Mouse (Mus musculus): ENCODE measurements around the gene Zc3h15. TPM values are rescaled to one million over a fixed set of nuclear protein-coding genes. Genes with fewer than 3 reads are reported as not detected.
"Not testable (repeated sequence)": the region's sequence is repeated elsewhere in the genome, so short reads cannot be mapped to it uniquely, and the experiment has no call there.

Zc3h15 gene
- polyA plus RNA-seq, 1 experiment from 2014 or later = 171 TPM

DNA sequence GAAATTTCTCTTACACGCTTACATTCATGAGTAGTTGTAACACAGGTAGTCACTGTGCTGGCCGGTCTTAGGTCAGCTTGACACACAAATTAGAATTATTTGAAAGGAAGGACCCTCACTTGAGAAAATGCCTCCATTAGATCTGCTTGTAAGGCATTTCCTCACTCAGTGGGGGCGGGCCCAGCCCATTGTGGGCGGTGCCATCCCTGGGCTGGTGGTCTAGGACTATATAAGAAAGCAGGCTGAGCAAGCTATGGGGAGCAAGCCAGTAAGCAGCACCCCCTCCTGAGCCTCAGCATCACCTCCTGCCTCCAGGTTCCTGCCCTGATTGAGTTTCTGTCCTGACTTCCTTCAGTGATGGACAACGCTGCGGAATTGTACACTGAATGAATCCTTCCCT lies 16.3 kb upstream of the Zc3h15 start:
- Histone ChIP-seq H3K27me3 (replicated peaks; ENCODE audit: control insufficient read depth, insufficient read depth, low read length) (no peaks in the 10 kb centered on the region), H3K4me2 (ENCODE audit: low read length) (no peak overlapping the region), H3K9me3 (ENCODE audit: control insufficient read depth, low read length) (no peaks in the 10 kb centered on the region), H3K36me3 (ENCODE audit: control insufficient read depth, insufficient read depth, low read length) (no peaks in the 10 kb centered on the region), H3K4me3 (ENCODE audit: low read length) (no peak overlapping the region), H3K9ac (ENCODE audit: low read depth, low read length) (no peak overlapping the region), H3K27ac (ENCODE audit: low read depth, low read length) (no peak overlapping the region), H3K4me1 (ENCODE audit: control insufficient read depth, insufficient read depth, low read depth, low read length) (no peaks in the 10 kb centered on the region)
- WGBS = 94% methylated on average over 6 of the region's 6 CpGs
- ATAC-seq = no peak

- Histone ChIP-seq H3K27me3 (replicated peaks; ENCODE audit: control insufficient read depth, insufficient read depth, low read length) (no peaks in the 10 kb centered on the region), H3K4me2 (ENCODE audit: low read length) (no peak overlapping the region)
- 88% methylated on average over 1 of the region's 1 CpGs for WGBS
Observed at GRCm38 (mm10) chr2:83641993-83642392, 2.2 kb upstream of the Zc3h15 start.

GRCm38 (mm10) chr2:83648916-83649315 lies 4.7 kb downstream of the Zc3h15 start:
- no peak for ATAC-seq
- peaks cover 24% of the 10 kb centered on the region for H3K4me1 ChIP-seq (ENCODE audit: control insufficient read depth, insufficient read depth, low read depth, low read length)
- no peak overlapping the region for H3K9ac ChIP-seq (ENCODE audit: low read depth, low read length)
- H3K9me3 ChIP-seq (ENCODE audit: control insufficient read depth, low read length) = no peaks in the 10 kb centered on the region
- no peaks in the 10 kb centered on the region for H3K27me3 ChIP-seq (replicated peaks; ENCODE audit: control insufficient read depth, insufficient read depth, low read length)
- no peak overlapping the region for H3K27ac ChIP-seq (ENCODE audit: low read depth, low read length)
- H3K36me3 ChIP-seq (ENCODE audit: control insufficient read depth, insufficient read depth, low read length) = no peaks in the 10 kb centered on the region
- H3K4me3 ChIP-seq (ENCODE audit: low read length) = no peak overlapping the region
- WGBS = 86% methylated on average over 9 of the region's 9 CpGs
- H3K4me2 ChIP-seq (ENCODE audit: low read length) = no peak overlapping the region

More at GRCm38 (mm10) chr2:83641993-83642392, 2.2 kb upstream of the Zc3h15 start:
- H3K4me3 ChIP-seq (ENCODE audit: low read length) = no peak overlapping the region
- no peaks in the 10 kb centered on the region for H3K36me3 ChIP-seq (ENCODE audit: control insufficient read depth, insufficient read depth, low read length)
- H3K27ac ChIP-seq (ENCODE audit: low read depth, low read length) = no peak overlapping the region
- H3K9me3 ChIP-seq (ENCODE audit: control insufficient read depth, low read length) = no peaks in the 10 kb centered on the region
- no peak for ATAC-seq
- H3K4me1 ChIP-seq (ENCODE audit: control insufficient read depth, insufficient read depth, low read depth, low read length) = peaks cover 14% of the 10 kb centered on the region
- H3K9ac ChIP-seq (ENCODE audit: low read depth, low read length) = no peak overlapping the region

GRCm38 (mm10) chr2:83652606-83653005 lies 8.4 kb downstream of the Zc3h15 start:
- no peak overlapping the region for H3K4me3 ChIP-seq (ENCODE audit: low read length)
- H3K4me1 ChIP-seq (ENCODE audit: control insufficient read depth, insufficient read depth, low read depth, low read length) = peaks cover 7% of the 10 kb centered on the region
- no peak for ATAC-seq
- no peak overlapping the region for H3K9ac ChIP-seq (ENCODE audit: low read depth, low read length)
- no peak overlapping the region for H3K4me2 ChIP-seq (ENCODE audit: low read length)
- no peaks in the 10 kb centered on the region for H3K9me3 ChIP-seq (ENCODE audit: control insufficient read depth, low read length)
- no peaks in the 10 kb centered on the region for H3K27me3 ChIP-seq (replicated peaks; ENCODE audit: control insufficient read depth, insufficient read depth, low read length)
- no peaks in the 10 kb centered on the region for H3K36me3 ChIP-seq (ENCODE audit: control insufficient read depth, insufficient read depth, low read length)
- H3K27ac ChIP-seq (ENCODE audit: low read depth, low read length) = no peak overlapping the region

DNA sequence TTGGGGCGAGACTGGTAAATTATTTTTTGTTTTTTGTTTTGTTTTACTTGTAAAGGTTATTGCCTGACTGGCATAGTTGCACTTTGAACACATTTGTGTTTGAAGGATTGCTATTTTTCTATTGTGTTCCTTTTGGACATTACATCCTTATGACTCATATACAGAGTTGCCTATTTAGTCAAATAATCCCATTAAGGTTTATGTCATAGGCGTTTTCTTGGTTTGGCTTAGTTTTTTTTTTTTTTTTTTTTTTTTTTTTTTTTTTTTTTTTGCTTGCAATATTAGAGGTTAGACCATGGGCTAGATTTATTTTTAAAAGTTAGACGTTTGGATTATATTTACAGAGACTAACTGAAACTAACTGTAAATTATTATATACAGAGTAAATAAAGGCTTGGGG lies 15.0 kb downstream of the Zc3h15 start:
- no peak for ATAC-seq
- H3K9ac ChIP-seq (ENCODE audit: low read depth, low read length) = no peak overlapping the region
- 88% methylated on average over 3 of the region's 3 CpGs for WGBS
- no peak overlapping the region for H3K4me2 ChIP-seq (ENCODE audit: low read length)
- no peaks in the 10 kb centered on the region for H3K27me3 ChIP-seq (replicated peaks; ENCODE audit: control insufficient read depth, insufficient read depth, low read length)
- no peaks in the 10 kb centered on the region; the same call in 1 of the 2 replicates for H3K36me3 ChIP-seq (ENCODE audit: control insufficient read depth, insufficient read depth, low read length)
- no peaks in the 10 kb centered on the region for H3K4me1 ChIP-seq (ENCODE audit: control insufficient read depth, insufficient read depth, low read depth, low read length)
- no peaks in the 10 kb centered on the region for H3K9me3 ChIP-seq (ENCODE audit: control insufficient read depth, low read length)
- H3K27ac ChIP-seq (ENCODE audit: low read depth, low read length) = no peak overlapping the region
- H3K4me3 ChIP-seq (ENCODE audit: low read length) = no peak overlapping the region

DNA sequence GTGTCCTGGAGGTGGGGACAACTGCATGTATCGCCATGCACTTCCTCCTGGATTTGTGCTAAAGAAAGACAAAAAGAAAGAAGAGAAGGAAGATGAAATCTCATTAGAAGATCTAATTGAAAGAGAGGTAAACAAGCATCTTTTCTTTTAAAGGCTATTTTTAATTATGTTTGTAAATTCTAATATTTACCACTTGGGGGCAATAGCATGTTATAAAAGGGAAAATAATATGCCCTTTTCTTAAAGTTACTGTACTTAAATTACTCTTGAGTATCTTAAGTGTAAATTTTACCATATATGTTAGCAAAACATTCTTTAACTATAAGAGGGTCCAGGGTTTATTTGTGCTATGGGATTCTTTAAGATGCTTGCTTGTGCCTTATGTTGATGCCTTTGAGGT lies 15.9 kb downstream of the Zc3h15 start:
- 90% methylated on average over 1 of the region's 1 CpGs for WGBS
- Histone ChIP-seq H3K4me3 (ENCODE audit: low read length) (no peak overlapping the region), H3K4me1 (ENCODE audit: control insufficient read depth, insufficient read depth, low read depth, low read length) (no peaks in the 10 kb centered on the region), H3K27ac (ENCODE audit: low read depth, low read length) (no peak overlapping the region), H3K27me3 (replicated peaks; ENCODE audit: control insufficient read depth, insufficient read depth, low read length) (no peaks in the 10 kb centered on the region), H3K9ac (ENCODE audit: low read depth, low read length) (no peak overlapping the region), H3K4me2 (ENCODE audit: low read length) (no peak overlapping the region), H3K36me3 (ENCODE audit: control insufficient read depth, insufficient read depth, low read length) (no peaks in the 10 kb centered on the region; the same call in 1 of the 2 replicates), H3K9me3 (ENCODE audit: control insufficient read depth, low read length) (no peaks in the 10 kb centered on the region)
- ATAC-seq = no peak

DNA sequence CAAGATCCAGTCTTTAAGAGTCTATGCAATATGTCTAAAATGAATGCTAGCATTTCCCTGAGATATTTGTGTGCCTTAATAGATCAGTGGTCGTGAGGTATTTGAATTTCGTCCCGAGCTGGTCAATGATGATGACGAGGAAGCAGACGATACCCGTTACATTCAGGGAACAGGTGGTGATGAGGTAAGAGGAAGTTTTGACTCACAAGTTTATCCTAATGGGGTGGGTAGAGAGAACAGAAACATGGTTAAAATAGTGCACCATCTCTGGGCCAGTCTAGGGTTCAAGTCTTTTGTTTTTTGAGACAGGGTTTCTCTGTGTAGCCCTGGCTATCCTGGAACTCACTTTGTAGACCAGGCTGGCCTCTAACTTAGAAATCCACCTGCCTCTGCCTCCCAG lies 17.1 kb downstream of the Zc3h15 start:
- Histone ChIP-seq H3K4me1 (ENCODE audit: control insufficient read depth, insufficient read depth, low read depth, low read length) (no peaks in the 10 kb centered on the region), H3K27ac (ENCODE audit: low read depth, low read length) (no peak overlapping the region), H3K27me3 (replicated peaks; ENCODE audit: control insufficient read depth, insufficient read depth, low read length) (no peaks in the 10 kb centered on the region), H3K9ac (ENCODE audit: low read depth, low read length) (no peak overlapping the region), H3K4me2 (ENCODE audit: low read length) (no peak overlapping the region), H3K36me3 (ENCODE audit: control insufficient read depth, insufficient read depth, low read length) (no peaks in the 10 kb centered on the region; the same call in 1 of the 2 replicates), H3K4me3 (ENCODE audit: low read length) (no peak overlapping the region), H3K9me3 (ENCODE audit: control insufficient read depth, low read length) (no peaks in the 10 kb centered on the region)
- WGBS = 94% methylated on average over 6 of the region's 6 CpGs
- no peak for ATAC-seq

DNA sequence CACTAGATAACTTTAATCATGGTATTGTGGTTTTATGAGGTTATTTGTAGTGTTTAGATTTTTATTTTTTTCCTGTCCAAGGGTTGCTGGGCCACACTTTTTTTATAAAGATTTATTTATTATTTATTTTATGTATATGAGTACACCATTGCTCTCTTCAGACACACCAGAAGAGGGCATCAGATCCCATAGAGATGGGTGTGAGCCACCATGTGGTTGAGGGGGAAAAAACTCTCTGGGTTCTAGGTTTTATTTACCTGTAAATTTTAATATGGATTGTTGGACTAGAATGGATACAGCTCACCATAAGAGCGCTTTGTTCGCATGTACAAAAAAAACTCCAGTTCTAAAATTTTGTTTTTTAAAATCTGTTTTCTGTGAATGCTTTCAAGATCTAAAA lies 20.8 kb downstream of the Zc3h15 start:
- H3K9me3 ChIP-seq (ENCODE audit: control insufficient read depth, low read length); H3K9ac ChIP-seq (ENCODE audit: low read depth, low read length); H3K27ac ChIP-seq (ENCODE audit: low read depth, low read length); H3K36me3 ChIP-seq (ENCODE audit: control insufficient read depth, insufficient read depth, low read length); H3K4me3 ChIP-seq (ENCODE audit: low read length); H3K27me3 ChIP-seq (replicated peaks; ENCODE audit: control insufficient read depth, insufficient read depth, low read length); ATAC-seq; H3K4me1 ChIP-seq (ENCODE audit: control insufficient read depth, insufficient read depth, low read depth, low read length); H3K4me2 ChIP-seq (ENCODE audit: low read length): not testable (repeated sequence)
- 97% methylated on average over 2 of the region's 2 CpGs for WGBS

DNA sequence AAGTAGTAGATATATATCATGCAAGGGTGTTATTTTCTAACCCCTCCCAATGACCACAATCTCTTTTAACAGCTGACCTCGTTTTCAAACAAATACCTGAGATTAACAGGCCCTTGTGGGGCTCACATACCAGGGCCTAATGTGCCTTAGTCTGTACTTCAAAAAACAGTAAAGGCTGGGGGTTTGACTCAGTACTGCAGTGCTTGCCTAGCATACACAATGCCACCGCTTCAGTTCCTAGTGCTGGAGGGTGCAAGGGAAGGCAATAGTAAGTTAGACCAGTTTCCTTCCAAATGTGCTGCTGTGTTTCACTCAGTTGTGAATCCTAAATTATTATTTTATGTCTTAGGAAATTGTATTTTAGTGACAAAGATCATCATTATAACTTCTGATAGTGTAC lies 23.2 kb downstream of the Zc3h15 start:
- ATAC-seq = no peak
- Histone ChIP-seq H3K4me2 (ENCODE audit: low read length) (no peak overlapping the region), H3K9me3 (ENCODE audit: control insufficient read depth, low read length) (no peaks in the 10 kb centered on the region), H3K27me3 (replicated peaks; ENCODE audit: control insufficient read depth, insufficient read depth, low read length) (no peaks in the 10 kb centered on the region), H3K27ac (ENCODE audit: low read depth, low read length) (no peak overlapping the region), H3K36me3 (ENCODE audit: control insufficient read depth, insufficient read depth, low read length) (no peaks in the 10 kb centered on the region), H3K4me3 (ENCODE audit: low read length) (no peak overlapping the region), H3K4me1 (ENCODE audit: control insufficient read depth, insufficient read depth, low read depth, low read length) (no peaks in the 10 kb centered on the region), H3K9ac (ENCODE audit: low read depth, low read length) (no peak overlapping the region)
- WGBS = 88% methylated on average over 2 of the region's 2 CpGs

DNA sequence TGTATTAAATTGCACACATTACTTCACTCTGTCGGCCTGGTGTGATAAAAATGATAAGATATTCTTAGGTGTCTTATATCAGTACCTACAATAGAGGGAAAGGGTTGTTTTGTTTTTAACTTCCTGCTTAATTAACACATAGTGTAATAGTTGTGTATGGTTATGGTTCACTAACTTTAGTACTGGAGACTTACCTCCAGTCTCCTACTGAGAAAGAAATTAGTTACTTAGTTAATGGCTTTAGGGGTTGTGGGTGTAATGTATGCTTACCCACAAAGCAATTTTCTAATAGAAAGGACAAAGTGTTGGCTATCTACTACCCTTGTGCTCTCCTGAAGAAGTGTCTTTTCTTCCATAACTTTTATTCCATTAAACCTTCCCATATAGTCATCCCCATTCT lies 23.8 kb downstream of the Zc3h15 start:
- Histone ChIP-seq H3K9ac (ENCODE audit: low read depth, low read length) (no peak overlapping the region), H3K4me3 (ENCODE audit: low read length) (no peak overlapping the region), H3K9me3 (ENCODE audit: control insufficient read depth, low read length) (no peaks in the 10 kb centered on the region), H3K27ac (ENCODE audit: low read depth, low read length) (no peak overlapping the region), H3K4me2 (ENCODE audit: low read length) (no peak overlapping the region), H3K4me1 (ENCODE audit: control insufficient read depth, insufficient read depth, low read depth, low read length) (no peaks in the 10 kb centered on the region), H3K27me3 (replicated peaks; ENCODE audit: control insufficient read depth, insufficient read depth, low read length) (no peaks in the 10 kb centered on the region), H3K36me3 (ENCODE audit: control insufficient read depth, insufficient read depth, low read length) (no peaks in the 10 kb centered on the region)
- no peak for ATAC-seq
- WGBS = 88% methylated on average over 1 of the region's 1 CpGs

All from hindbrain, embryonic 16.5 days (tissue).